Mouse (Mus musculus): ENCODE measurements around the gene Cmss1.

DNA sequence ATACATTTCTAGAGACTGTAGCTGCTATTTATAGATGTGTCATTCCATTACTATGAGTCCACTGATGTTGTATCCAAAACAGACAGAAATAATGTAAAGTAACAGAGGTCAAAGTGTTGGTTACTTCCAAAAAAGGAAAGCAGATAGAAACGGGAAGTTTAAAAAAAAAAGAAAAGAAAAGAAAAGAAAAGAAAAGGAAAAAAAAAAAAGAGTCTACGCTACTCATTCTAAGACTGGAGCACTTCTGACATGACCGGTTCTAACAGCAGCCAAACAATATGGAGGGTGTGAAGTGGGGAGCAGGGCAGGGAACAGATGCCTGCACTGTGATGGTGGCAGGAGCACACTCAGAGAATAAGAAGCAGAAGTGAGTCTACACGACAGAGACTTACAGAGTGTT is 78.2 kb downstream of the Cmss1 start:
- TF ChIP-seq GATA1 (IDR thresholded peaks at IDR 0.05; ENCODE audit: borderline replicate concordance, low read length) (no peak), FLI1 (IDR thresholded peaks at IDR 0.05; ENCODE audit: low read length) (no peak)

Measured in megakaryocyte, embryonic 14.5 days (primary cell).